Comparison of ENCODE assay signal across 17 mouse cellular contexts in genomic region chr2:34903191-34903590, GRCm38 (mm10). TPM values are rescaled to one million over a fixed set of nuclear protein-coding genes. Genes with fewer than 3 reads are reported as not detected.
"Had no signal": no experiment of that assay in that cellular context is flagged by ENCODE, and none has a peak within 500 bp of the region (broad histone marks: within the 10 kb centered on the region; RNA-seq: fewer than 3 reads in every experiment).

No protein-coding gene starts in this region.

- H3K27ac ChIP-seq: kidney, postnatal 0 days; liver, embryonic 14.5 days; macrophage; midbrain, embryonic 13.5 days had no signal

- DNase-seq: layer of hippocampus, adult 9-11 months; liver, postnatal 0 days; thymus, adult 2 months; thymus, postnatal 14 days; thymus, postnatal 4 days had no signal

- ATAC-seq: intestine, postnatal 0 days; liver, postnatal 0 days; midbrain, embryonic 13.5 days; midbrain, embryonic 16.5 days had no signal

- H3K9ac ChIP-seq: liver, embryonic 14.5 days; liver, postnatal 0 days; midbrain, embryonic 13.5 days had no signal

- H3K4me3 ChIP-seq: layer of hippocampus, adult 2 months; midbrain, embryonic 13.5 days had no signal

- H3K36me3 ChIP-seq: midbrain, embryonic 13.5 days had no signal

- H3K9me3 ChIP-seq: midbrain, embryonic 13.5 days had no signal

RNA-seq across cellular contexts. Expression of gene Cutal, which starts 29.0 kb away (rescaled TPM):
- total RNA-seq: megakaryocyte, adult 5-6 weeks had no signal
- polyA plus RNA-seq: limb, embryonic 11.5 days; macrophage; neural tube, embryonic 11.5 days; neural tube, embryonic 14.5 days; spleen, adult 2 months had no signal

RNA-seq across cellular contexts. Expression of gene Traf1, which starts 58.4 kb away (rescaled TPM):
- polyA plus RNA-seq: neural tube, embryonic 11.5 days had no signal
